Mouse (Mus musculus) spleen, embryonic (tissue): Measurements from ENCODE around the gene Mrpl35.

ENCODE experiments used
- CTCF ChIA-PET: fragments of 350-600 bp; sonication (Branson Sonifier 250); formaldehyde crosslinking; loops from one replicate; lab custom pipeline; 2022; lab: Charles Lee

Mrpl35 gene

DNA sequence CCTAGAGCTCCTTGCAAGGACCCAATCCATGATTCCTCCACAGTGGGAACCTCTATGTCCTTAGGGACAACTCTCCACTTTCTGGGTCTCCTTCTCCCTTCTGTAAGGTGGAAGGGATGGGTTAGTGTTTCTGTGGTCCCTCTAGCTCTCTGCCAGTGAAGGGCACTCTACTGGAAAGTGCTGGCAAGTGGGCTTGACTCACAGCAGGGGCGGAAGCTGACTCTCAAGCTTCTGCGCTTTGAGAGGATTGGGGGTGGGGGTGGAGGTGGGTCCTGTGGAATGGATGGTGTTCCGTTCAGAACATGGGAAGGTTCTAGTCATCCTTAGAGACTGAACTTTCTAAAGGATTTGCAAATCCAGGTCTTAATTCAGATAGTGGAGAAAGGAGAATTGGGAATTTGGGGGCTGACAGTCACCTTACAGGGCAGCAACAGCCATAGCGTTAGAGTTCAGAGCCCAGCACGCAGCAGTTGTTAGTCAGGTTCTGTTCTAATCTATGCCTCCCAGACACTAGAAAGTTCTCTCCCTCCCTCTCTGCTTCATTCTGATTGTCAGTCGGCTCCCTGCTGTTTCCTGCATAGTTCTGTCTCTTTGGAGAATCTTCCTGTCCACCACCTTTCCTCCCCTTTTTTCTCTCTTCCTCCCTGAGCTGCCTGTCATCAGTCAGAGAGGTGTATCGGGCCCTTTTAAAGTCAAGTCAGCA lies 25.6 kb downstream of the Mrpl35 start:
- CTCF ChIA-PET: no interaction called here

- CTCF ChIA-PET: interaction anchor here (0.6 kb wide), 1 partner anchor 716 kb away, joined by 6 read pairs; no protein-coding TSS in a partner anchor
Observed at GRCm38 (mm10) chr6:71799391-71799790, 27.4 kb downstream of the Mrpl35 start.

- CTCF ChIA-PET: no interaction called here
Observed at GRCm38 (mm10) chr6:71791771-71792170, 35.0 kb downstream of the Mrpl35 start.

GRCm38 (mm10) chr6:71788348-71788747 lies 38.4 kb downstream of the Mrpl35 start:
- CTCF ChIA-PET: no interaction called here

DNA sequence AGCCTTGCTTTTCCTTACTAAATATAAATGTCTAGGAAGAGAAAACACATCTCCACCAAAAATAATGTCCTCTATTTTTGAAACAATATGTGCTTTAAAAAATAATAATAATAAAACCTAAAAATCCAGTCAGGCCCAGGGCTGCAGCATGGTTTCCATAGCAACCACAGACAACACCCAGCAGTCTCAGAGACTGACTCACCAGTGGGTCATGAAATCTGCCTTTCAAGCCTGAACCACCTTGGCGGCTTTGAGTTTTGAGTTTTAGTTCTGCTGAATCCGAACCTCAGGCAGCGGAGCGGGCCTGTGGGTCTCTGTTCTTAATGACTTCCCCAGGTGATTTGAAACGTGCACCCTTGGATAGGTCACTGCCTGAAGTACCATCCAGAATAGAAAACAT lies 43.6 kb downstream of the Mrpl35 start:
- CTCF ChIA-PET: no interaction called here

- CTCF ChIA-PET: no interaction called here
Observed at GRCm38 (mm10) chr6:71780431-71780830, 46.3 kb downstream of the Mrpl35 start.

GRCm38 (mm10) chr6:71779831-71780230 lies 46.9 kb downstream of the Mrpl35 start:
- CTCF ChIA-PET: no interaction called here

DNA sequence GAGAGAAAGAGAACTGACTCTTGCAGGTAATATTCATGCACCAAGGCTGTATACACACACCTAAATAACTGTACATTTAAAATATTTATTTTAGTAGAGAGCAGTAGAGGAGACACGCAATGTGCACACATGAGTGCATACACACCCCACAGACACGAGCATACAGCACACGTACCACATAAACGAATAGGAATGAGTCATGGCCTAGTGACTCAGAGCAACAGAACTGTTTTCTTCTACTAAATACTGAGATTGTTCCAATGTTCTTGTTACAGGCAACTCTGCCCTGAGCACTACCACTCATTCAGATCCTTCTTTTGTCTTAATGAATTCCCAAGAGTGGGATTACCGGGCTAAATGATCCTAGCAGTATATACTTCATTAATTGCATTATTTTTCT lies 48.8 kb downstream of the Mrpl35 start:
- CTCF ChIA-PET: no interaction called here

DNA sequence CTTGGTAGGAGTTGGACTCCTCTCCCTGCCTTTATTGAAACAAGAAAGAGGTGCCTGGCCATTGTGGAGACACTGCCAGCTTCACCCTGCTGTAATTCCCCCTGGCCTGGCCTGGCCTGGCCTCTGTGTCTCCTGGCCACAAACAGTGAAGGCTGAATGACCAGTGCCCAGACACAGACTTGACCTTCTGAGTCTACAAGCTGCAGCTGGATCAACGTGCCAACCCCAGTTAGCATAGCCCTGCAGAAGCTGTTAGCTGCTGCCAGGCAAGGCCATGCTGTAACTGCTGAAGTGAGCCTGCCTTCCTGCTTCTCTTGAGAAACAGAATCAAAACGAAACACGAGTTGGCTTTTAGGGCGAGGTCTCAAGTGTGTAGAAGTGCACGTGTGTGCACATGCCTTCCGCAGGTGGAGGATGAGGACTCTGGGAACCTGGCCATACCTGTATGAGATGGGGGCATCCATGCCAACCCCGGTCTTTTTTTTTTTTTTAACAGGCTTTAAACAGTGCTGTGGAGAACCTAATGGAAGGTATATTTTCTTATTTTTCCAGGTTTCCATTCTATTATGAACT lies 54.0 kb downstream of the Mrpl35 start:
- CTCF ChIA-PET: no interaction called here

GRCm38 (mm10) chr6:71772156-71772555 lies 54.6 kb downstream of the Mrpl35 start:
- CTCF ChIA-PET: interaction anchor here (0.7 kb wide), 1 partner anchor 302 kb away, joined by 5 read pairs; no protein-coding TSS in a partner anchor

- CTCF ChIA-PET: interaction anchor here (0.7 kb wide), 1 partner anchor 301 kb away, joined by 5 read pairs; no protein-coding TSS in a partner anchor
Observed at GRCm38 (mm10) chr6:71771282-71771681, 55.5 kb downstream of the Mrpl35 start.

- CTCF ChIA-PET: no interaction called here
Observed at GRCm38 (mm10) chr6:71770856-71771255, 55.9 kb downstream of the Mrpl35 start.

- CTCF ChIA-PET: no interaction called here
Observed at GRCm38 (mm10) chr6:71769901-71770690, 56.7 kb downstream of the Mrpl35 start.

DNA sequence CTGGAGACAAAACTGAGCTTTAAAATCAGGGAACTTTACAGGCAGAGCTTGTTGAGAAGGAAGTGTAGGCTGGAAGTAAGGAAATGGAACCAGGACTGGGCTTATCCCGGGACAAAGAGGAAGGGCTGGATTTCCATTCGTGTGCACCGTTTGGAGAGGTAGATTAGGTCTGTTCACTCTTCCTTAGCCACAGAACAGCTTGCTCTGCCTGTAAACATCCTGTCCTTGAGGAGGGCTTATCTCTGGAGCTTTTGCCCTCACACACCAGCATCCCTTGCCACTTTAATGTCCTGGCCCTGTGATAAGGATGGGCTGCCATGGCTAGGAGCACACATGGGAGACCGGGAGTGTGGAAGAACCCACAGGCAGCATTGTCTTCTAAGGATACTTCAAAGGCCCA lies 59.0 kb downstream of the Mrpl35 start:
- CTCF ChIA-PET: no interaction called here
